Mouse (Mus musculus) ES-E14 (cell line): ENCODE data around the gene Gm40460. TPM values are rescaled to one million over a fixed set of nuclear protein-coding genes. Genes with fewer than 3 reads are reported as not detected.
"Not testable (repeated sequence)": the region's sequence is repeated elsewhere in the genome, so short reads cannot be mapped to it uniquely, and the experiment has no call there.

Source experiments
- DNase-seq: peaks from one replicate; pipeline ENCODE4 v3.0.0-alpha.2; 2013; ENCODE audit warnings: low read depth, low spot score
- H3K27ac ChIP-seq: 2 replicates; pipeline ENCODE4 v1.5.1; 2012; ENCODE audit warnings: low read depth, mild to moderate bottlenecking, low read length, moderate library complexity, mixed read lengths; ENCODE audit not compliant: poor library complexity, insufficient read depth, severe bottlenecking
- H3K36me3 ChIP-seq: 2 replicates; pipeline ENCODE4 v1.6.1; 2012; ENCODE audit warnings: mild to moderate bottlenecking, low read length, moderate library complexity, mixed read lengths; ENCODE audit not compliant: control insufficient read depth, poor library complexity, insufficient read depth, severe bottlenecking
- H3K4me1 ChIP-seq, 2 experiments: fragments of 150-350 bp in 1 of 2; sonication (generic) in 1 of 2; 2 replicates each; pipeline ENCODE4 v1.6.1; 2012; ENCODE audit warnings: low read length in 2 of 2, mild to moderate bottlenecking in 1 of 2, mixed read lengths in 1 of 2; ENCODE audit not compliant: control insufficient read depth in 2 of 2, insufficient read depth in 2 of 2, poor library complexity in 1 of 2
- H3K4me3 ChIP-seq, 2 experiments: fragments of 150-350 bp in 1 of 2; sonication (generic) in 1 of 2; 2 replicates each; pipeline ENCODE4 v1.5.1; 2012; ENCODE audit warnings: low read length in 2 of 2, low read depth in 1 of 2, mild to moderate bottlenecking in 1 of 2, mixed read lengths in 1 of 2; ENCODE audit not compliant: insufficient read depth in 1 of 2, poor library complexity in 1 of 2, severe bottlenecking in 1 of 2
- H3K9ac ChIP-seq: 2 replicates; pipeline ENCODE4 v1.6.1; 2012; ENCODE audit warnings: low read depth, mild to moderate bottlenecking, low read length, mixed read lengths; ENCODE audit not compliant: poor library complexity, insufficient read depth, severe bottlenecking
- H3K9me3 ChIP-seq: fragments of 150-350 bp; sonication (generic); 2 replicates; pipeline ENCODE4 v1.6.1; 2012; ENCODE audit warnings: low read depth, mild to moderate bottlenecking, low read length; ENCODE audit not compliant: control insufficient read depth, insufficient read depth
- ZC3H11A ChIP-seq: IDR thresholded peaks from 2 replicates; pipeline ENCODE4 v1.6.1; 2012; ENCODE audit warnings: low read depth, mild to moderate bottlenecking, inconsistent platforms, low read length, borderline replicate concordance
- ZNF384 ChIP-seq: IDR thresholded peaks from 2 replicates; pipeline ENCODE4 v1.6.1; 2012; ENCODE audit warnings: low read depth, low read length, inconsistent platforms
- in situ Hi-C, 2 experiments: fragments of 600-800 bp; cut with MboI; formaldehyde crosslinking; loops; one replicate each; pipeline ENCODE4 v1.15.1; 2025; ENCODE audit warnings: low sequenced_read_pairs in 2 of 2, inconsistent platforms in 1 of 2; ENCODE audit not compliant: unreplicated experiment in 2 of 2
- total RNA-seq: library from RNA; depleted of rRNA; stranded (reverse); fragments of 300-350 nt; gene quantifications from 2 replicates; pipeline ENCODE4 v1.2.3, GENCODE M21; 2012

The Gm40460 gene
- total RNA-seq, 1 experiment, result not detected

DNA sequence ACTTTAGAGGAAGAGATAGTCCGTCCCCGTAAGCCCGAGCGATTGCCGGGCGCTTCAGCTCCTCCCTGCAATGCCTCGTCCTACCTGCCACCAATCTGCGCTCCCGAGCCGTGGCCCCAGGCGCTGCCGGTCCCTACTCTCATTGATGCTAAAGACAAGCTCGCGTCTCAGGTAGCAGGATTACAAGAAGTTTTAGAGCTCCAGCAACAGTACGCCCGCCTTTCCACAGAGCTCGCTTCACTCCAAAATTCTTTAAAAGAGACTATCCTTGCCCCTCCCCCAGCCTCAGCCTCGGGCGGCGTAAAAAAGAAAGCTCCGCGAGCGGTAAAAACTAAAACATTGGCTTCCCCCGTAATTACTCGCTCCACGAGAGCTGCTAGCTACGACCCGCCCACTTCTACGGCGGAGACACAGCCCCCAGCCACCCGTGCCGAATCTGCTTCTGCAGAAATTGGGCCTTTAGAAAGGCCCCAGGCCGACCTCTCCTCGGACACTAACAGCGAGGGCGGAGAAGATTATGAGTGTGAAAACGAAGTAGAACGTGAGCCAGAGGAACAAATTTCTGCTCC lies 43.2 kb upstream of the Gm40460 start:
- in situ Hi-C loops, result no loop called here
- peaks cover 0 to 3% of the 10 kb centered on the region in 2 experiments; a peak in 1 of 4 replicates for H3K4me1 ChIP-seq
- no peaks in the 10 kb centered on the region for H3K9me3 ChIP-seq
- DNase-seq, result peak; percentile 74
- TF ChIP-seq ZC3H11A (peak; percentile 43; the same call in 1 of the 2 replicates), ZNF384 (no peak)
- peak overlapping the region; percentile 70 for H3K9ac ChIP-seq
- no peak overlapping the region for H3K27ac ChIP-seq
- no peaks in the 10 kb centered on the region for H3K36me3 ChIP-seq
- peak overlapping the region; percentile 63 to 69 for H3K4me3 ChIP-seq

DNA sequence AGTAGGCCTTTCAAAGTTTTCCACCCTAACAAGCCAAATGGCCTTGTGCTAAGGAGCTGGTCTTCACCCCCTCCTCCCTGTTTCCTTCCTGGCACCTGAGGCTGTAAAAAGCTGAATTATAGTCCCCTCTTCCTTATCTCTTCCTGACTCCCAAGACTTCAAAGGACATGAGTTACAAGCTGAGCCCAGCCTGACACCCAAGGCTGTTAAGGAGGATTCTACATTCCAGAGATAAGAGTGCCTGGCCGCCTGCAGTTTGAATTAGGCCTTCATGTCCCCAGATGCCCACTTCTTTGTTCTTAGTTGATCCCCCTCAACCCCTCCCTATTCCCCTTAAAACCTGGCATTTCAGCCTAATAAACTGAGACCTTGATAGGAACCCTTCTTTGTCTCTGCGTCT lies 42.0 kb upstream of the Gm40460 start:
- H3K4me3 ChIP-seq, H3K36me3 ChIP-seq, H3K4me1 ChIP-seq, H3K27ac ChIP-seq, in situ Hi-C loops, DNase-seq, H3K9me3 ChIP-seq, H3K9ac ChIP-seq: not testable (repeated sequence)

DNA sequence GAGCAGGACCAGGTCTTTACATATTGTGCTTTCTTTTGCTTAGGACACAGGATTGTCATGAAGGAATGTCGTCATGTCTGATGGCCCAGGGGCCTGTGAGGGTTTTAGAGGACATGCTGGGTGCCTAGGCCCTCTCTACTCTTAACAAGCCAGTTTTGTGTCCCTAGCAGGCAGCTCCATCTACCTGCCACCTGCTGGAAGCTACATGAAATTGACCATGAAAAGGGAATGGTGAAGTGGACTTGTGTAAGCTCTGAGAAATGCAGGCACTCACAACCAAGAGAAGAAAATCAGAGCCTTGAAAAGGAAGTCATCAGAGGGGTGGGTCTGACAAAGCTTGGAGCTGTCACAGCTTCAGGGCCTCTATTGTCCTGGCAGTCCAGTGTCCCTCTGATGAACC lies 38.4 kb upstream of the Gm40460 start:
- DNase-seq, H3K9ac ChIP-seq, H3K4me1 ChIP-seq, H3K36me3 ChIP-seq, in situ Hi-C loops, H3K9me3 ChIP-seq, H3K4me3 ChIP-seq, H3K27ac ChIP-seq: not testable (repeated sequence)

DNA sequence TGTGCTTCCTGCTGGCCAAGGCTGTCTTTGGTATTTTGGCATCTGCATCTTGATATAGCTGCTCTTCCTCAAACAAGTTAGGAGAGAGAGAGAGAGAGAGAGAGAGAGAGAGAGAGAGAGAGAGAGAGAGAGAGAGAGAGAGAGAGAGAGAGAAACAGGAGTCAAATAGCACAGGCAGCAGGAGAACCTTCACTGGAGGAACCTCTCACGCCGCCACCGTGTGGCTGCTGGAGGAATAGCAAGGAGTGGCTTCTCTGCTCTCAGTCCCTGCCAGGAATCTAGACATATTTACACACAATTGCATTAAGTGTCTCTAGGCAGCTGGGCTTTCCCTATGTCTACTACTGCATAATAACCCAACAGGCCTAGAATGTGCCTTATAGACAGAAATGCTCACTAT lies 37.3 kb upstream of the Gm40460 start:
- H3K27ac ChIP-seq, in situ Hi-C loops, H3K9me3 ChIP-seq: not testable (repeated sequence)

DNA sequence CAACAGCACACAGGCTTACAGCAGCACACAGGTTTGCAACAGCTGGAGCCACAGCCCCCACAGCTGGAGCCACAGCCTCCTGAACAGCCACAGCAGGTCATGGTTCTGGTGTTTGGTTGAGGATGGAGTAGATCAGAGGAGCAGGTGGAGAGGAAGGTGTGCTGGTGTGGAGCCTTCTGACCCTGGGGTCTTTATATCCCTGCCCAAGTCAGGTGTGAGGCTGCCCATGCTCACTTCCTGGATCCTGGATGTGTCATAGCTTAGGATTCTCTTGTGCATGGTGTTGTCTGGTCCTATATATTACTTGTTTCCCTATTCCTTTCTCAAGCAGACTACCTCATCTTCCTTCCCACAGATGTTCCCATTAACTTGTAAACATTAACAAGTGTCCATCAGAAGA lies 33.4 kb upstream of the Gm40460 start, which contains the start of gene Gm4559:
TSS of gene Gm4559 (minus strand) at position 101 of the 400 bp plus-strand sequence.
- in situ Hi-C loops, H3K9me3 ChIP-seq, H3K27ac ChIP-seq, H3K4me3 ChIP-seq, H3K9ac ChIP-seq, DNase-seq, H3K36me3 ChIP-seq, H3K4me1 ChIP-seq: not testable (repeated sequence)

More for the DNA sequence above, 37.3 kb upstream of the Gm40460 start:
- peak; percentile 24 for DNase-seq
- not testable (repeated sequence) for H3K4me1 ChIP-seq, H3K9ac ChIP-seq, H3K4me3 ChIP-seq, H3K36me3 ChIP-seq

DNA sequence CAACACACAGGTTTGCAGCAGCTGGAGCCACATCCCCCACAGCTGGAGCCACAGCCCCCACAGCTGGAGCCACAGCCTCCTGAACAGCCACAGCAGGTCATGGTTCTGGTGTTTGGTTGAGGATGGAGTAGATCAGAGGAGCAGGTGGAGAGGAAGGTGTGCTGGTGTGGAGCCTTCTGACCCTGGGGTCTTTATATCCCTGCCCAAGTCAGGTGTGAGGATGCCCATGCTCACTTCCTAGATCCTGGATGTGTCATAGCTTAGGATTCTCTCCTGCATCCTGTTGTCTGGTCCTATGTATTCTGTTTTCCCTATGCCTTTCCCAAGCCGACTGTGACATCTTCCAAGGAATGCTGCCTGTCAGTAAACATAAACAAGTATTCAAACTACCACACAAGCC lies 17.4 kb upstream of the Gm40460 start, which contains the start of gene Gm2431:
TSS of gene Gm2431 (minus strand) at position 101 of the 400 bp plus-strand sequence.
- DNase-seq, H3K9me3 ChIP-seq, H3K9ac ChIP-seq, H3K36me3 ChIP-seq, H3K4me1 ChIP-seq, H3K27ac ChIP-seq, H3K4me3 ChIP-seq: not testable (repeated sequence)
- in situ Hi-C loops, result loop anchor here in 1 of 2 experiments (10.0 kb wide), 1 partner anchor 113 kb away; the partner anchor contains the start of gene Gm45337
